Mouse (Mus musculus) yolk sac, embryonic 10.5 days (tissue): ENCODE data around the gene Olfr543.

Experiments
- DNase-seq: peaks from one replicate; pipeline ENCODE4 v3.0.0-alpha.2; 2017; ENCODE audit warnings: low spot score

Olfr543 gene

GRCm38 (mm10) chr7:102476601-102477000 lies 4.9 kb downstream of the Olfr543 start:
- DNase-seq, result no peak

- DNase-seq, result no peak
Measured at GRCm38 (mm10) chr7:102472675-102473074, 8.8 kb downstream of the Olfr543 start.

GRCm38 (mm10) chr7:102467566-102467965 lies 13.9 kb downstream of the Olfr543 start:
- DNase-seq, result no peak

GRCm38 (mm10) chr7:102458618-102459380 lies 22.7 kb downstream of the Olfr543 start:
- DNase-seq, result no peak

DNA sequence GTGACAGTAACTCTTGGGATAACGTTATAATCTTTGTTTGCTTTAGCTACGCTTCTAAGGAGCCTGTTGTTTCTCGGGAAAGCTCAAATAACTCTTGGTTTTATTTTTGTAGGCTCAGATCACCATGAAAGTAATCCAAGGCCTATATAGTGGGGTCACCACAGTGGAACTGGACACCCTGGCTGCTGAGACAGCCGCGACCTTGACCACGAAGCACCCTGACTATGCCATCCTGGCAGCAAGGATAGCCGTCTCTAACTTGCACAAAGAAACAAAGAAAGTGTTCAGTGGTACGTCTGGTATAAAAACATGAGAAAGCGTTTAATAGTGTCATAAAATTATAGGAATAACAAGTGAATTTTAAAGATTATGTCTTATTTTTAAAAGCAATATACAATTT lies 35.0 kb downstream of the Olfr543 start:
- no peak for DNase-seq

DNA sequence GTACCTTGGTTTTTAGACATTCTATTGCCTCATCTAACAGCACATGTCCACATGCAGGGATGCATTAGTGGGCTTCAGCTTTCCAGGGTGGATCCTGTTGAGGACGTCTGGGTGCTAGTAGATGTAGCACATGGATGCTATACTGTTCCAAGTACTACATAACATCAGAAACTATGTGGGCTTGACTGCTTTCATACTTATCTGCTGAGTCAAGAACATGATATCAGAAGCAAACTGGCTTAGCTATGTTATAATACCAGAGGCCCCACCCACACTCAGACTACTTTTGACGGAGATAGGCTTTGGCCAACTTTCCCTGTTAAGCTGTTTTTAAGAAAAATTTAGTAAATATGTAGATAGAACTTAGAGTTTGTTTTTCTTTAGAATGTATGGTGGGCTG lies 37.2 kb downstream of the Olfr543 start:
- DNase-seq, result no peak

- DNase-seq, result no peak
Measured at GRCm38 (mm10) chr7:102442432-102442831, 39.0 kb downstream of the Olfr543 start.

- peak; percentile 94 for DNase-seq
Measured at GRCm38 (mm10) chr7:102441657-102442391, 39.7 kb downstream of the Olfr543 start, which contains the start of gene Rrm1. Rrm1 (plus strand) TSS chr7:102441695.

- no peak for DNase-seq
Measured at GRCm38 (mm10) chr7:102440822-102441656, 40.4 kb downstream of the Olfr543 start.

DNA sequence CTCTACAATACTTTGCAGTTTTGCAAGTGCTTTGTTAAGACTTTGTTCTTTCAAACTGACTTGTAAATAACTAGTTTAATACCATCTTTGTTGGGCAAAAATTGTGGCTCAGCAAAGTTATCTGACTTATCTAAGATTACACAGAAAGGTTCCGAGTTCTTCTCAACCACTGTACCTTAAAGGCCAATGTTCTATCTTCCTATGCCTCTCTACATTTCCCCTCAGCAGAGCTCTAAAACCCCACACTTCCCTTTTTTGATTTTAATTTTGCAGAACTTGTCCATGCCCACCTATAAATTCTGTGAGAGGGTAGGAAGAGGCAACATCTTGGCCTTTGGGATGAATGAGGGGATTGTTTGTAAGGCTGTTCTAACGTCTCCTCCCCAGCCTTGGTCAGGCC lies 47.1 kb downstream of the Olfr543 start:
- DNase-seq, result no peak
